11 mouse cellular contexts compared by ENCODE assay signal in genomic region chr8:45021911-45022665, GRCm38 (mm10). TPM values are rescaled to one million over a fixed set of nuclear protein-coding genes. Genes with fewer than 3 reads are reported as not detected.
DNase-seq lines count a peak whose midpoint lies in the region; ATAC-seq lines count a peak whose summit lies in the region.
"Had no signal": no experiment of that assay in that cellular context is flagged by ENCODE, and none has a peak within 500 bp of the region (broad histone marks: within the 10 kb centered on the region; RNA-seq: fewer than 3 reads in every experiment).

No protein-coding gene starts in this region.

- no peak for ATAC-seq in erythroid progenitor cell, adult 5-6 weeks (replicated peaks; ENCODE audit: low FRiP score, poor library complexity, severe bottlenecking)

- peak; percentile 30 to 35 for DNase-seq in heart, adult 18-20 months
- DNase-seq in heart, postnatal 4 days: no peak
- peak; percentile 87 for DNase-seq in cerebellum, adult 9-11 months
- peak; percentile 77 to 78 for DNase-seq in layer of hippocampus, adult 8-10 months (ENCODE audit: low spot score in 2 of 2)
- DNase-seq in right cerebral cortex, adult 2 months (ENCODE audit: low spot score in 2 of 2): peak; percentile 72 to 75
- no peak for DNase-seq in retina, postnatal 1 day
- DNase-seq in kidney, adult 8-10 months: no peak
- DNase-seq: kidney, adult 2 months had no signal

RNA-seq across cellular contexts. Expression of gene Mtnr1a, which starts 46.8 kb away (rescaled TPM):
- total RNA-seq in heart, adult 18-20 months (2021): not detected
- not detected for total RNA-seq in heart, postnatal 4 days (2021)
- total RNA-seq in layer of hippocampus, adult 8-10 months (2022): not detected
- not detected in 2 replicates for total RNA-seq in erythroid progenitor cell, adult 5-6 weeks (2015; ENCODE audit: low replicate concordance)
- total RNA-seq in erythroid progenitor cell, adult 5-6 weeks (2017; ENCODE audit: low replicate concordance): not detected in 2 replicates
- total RNA-seq: common myeloid progenitor, adult 5-6 weeks; gastrocnemius, postnatal 36 days had no signal

Comparison
In these comparisons a context has a peak if more than half of its experiments do, and no peak if none do; other contexts are left out.
1. DNase-seq: peak in heart, adult 18-20 months (2 of 2), cerebellum, adult 9-11 months (single experiment), layer of hippocampus, adult 8-10 months (2 of 2) and right cerebral cortex, adult 2 months (2 of 2); none in heart, postnatal 4 days (single experiment), retina, postnatal 1 day (single experiment) and kidney, adult 8-10 months (0 of 2).